Mouse (Mus musculus): Measurements from ENCODE around the gene Il4i1.

DNA sequence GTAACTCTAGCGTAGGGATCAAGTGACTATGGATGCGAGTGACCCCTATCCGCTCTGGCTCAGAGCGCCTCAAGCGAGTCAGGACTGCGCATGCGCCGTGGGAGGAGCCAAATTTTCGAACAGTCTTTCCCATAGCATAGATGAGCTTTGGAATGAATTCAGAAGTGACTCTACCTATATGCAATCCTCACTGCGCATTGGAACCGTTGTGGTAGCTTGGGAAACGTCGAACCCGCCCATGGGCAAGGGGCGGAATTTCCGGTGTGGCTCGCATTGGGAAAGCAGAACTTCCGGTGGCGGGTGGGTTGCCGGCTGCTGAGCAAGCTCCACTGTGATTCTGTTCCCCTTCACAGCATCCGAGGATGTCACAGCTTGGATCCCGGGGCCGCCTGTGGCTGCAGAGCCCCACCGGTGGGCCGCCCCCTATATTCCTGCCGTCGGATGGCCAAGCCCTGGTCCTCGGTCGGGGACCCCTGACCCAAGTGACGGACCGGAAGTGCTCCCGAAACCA is 40.9 kb downstream of the Il4i1 start, which contains the start of gene Pnkp:
- TF ChIP-seq CTCF (IDR thresholded peaks at IDR 0.05; ENCODE audit: low read depth) (no peak), EP300 (optimal IDR thresholded peaks at IDR 0.05) (no peak)
